Mouse (Mus musculus) ES-Bruce4 (cell line): Measurements from ENCODE around the gene Lat2.

Source experiments
- CTCF ChIP-seq: IDR thresholded peaks from one replicate; pipeline ENCODE4 v1.8.1; 2011; ENCODE audit warnings: low read depth, low read length
- EP300 ChIP-seq: IDR thresholded peaks from 2 replicates; pipeline ENCODE4 v1.6.1; 2011; ENCODE audit warnings: low read depth, low read length; ENCODE audit not compliant: insufficient read depth
- POLR2A ChIP-seq: IDR thresholded peaks from one replicate; pipeline ENCODE4 v1.8.1; 2011; ENCODE audit warnings: low read length; ENCODE audit not compliant: insufficient read depth

- no peak for TF ChIP-seq EP300
- TF ChIP-seq POLR2A, result no peak
- no peak for TF ChIP-seq CTCF
These were observed 25.5 kb upstream of the Lat2 start for GRCm38 (mm10) chr5:134640371-134640770.
